Mouse (Mus musculus) gastrocnemius, adult 2 months (tissue): ENCODE data around the gene Hat1. TPM values are rescaled to one million over a fixed set of nuclear protein-coding genes. Genes with fewer than 3 reads are reported as not detected.

Experiments used
- DNase-seq: peaks from one replicate; pipeline ENCODE4 v3.0.0; 2022
- H3K27ac ChIP-seq: fragments of 200-600 bp; 2 replicates; pipeline ENCODE4 v1.8.1; 2022; ENCODE audit warnings: mild to moderate bottlenecking
- H3K4me3 ChIP-seq: fragments of 200-600 bp; 2 replicates; pipeline ENCODE4 v1.8.1; 2022; ENCODE audit warnings: mild to moderate bottlenecking, moderate library complexity
- CTCF ChIP-seq: fragments of 200-600 bp; IDR thresholded peaks from 2 replicates; pipeline ENCODE4 v1.8.1; 2022; ENCODE audit warnings: antibody characterized with exemption, mild to moderate bottlenecking, moderate library complexity
- intact Hi-C: fragments of 180-260 bp; cut with DNase I; formaldehyde crosslinking; loops from one replicate; pipeline ENCODE4 v1.15.1; 2025
- total RNA-seq, 2 experiments: library from RNA; stranded (reverse); gene quantifications; 2 replicates each; pipeline ENCODE4 v1.2.3; 2021

Gene Hat1
- total RNA-seq, 2 experiments from 2014 or later: 18.0 to 21.3 TPM

GRCm38 (mm10) chr2:71477787-71478186 lies 89.0 kb downstream of the Hat1 start:
- intact Hi-C loops: no loop called here
- peak; percentile 30; the same call in 1 of the 2 replicates for TF ChIP-seq CTCF
- Histone ChIP-seq H3K4me3 (no peak overlapping the region), H3K27ac (no peak overlapping the region)
- no peak for DNase-seq

- TF ChIP-seq CTCF: no peak
- intact Hi-C loops: no loop called here
- H3K4me3 ChIP-seq: no peak overlapping the region
- no peak overlapping the region for H3K27ac ChIP-seq
- DNase-seq: no peak
These were observed 91.2 kb downstream of the Hat1 start for GRCm38 (mm10) chr2:71479917-71480316.

- Histone ChIP-seq H3K27ac (no peak overlapping the region), H3K4me3 (no peak overlapping the region)
- intact Hi-C loops: no loop called here
- no peak for DNase-seq
- TF ChIP-seq CTCF: no peak
These were observed 93.1 kb downstream of the Hat1 start for GRCm38 (mm10) chr2:71481825-71482224.

- H3K4me3 ChIP-seq: no peak overlapping the region
- DNase-seq: no peak
- no peak overlapping the region for H3K27ac ChIP-seq
- TF ChIP-seq CTCF: no peak
- intact Hi-C loops: no loop called here
These were observed 94.4 kb downstream of the Hat1 start for GRCm38 (mm10) chr2:71483046-71483716.

GRCm38 (mm10) chr2:71483717-71484066 lies 94.9 kb downstream of the Hat1 start:
- intact Hi-C loops: no loop called here
- DNase-seq: no peak
- Histone ChIP-seq H3K4me3 (no peak overlapping the region), H3K27ac (no peak overlapping the region)
- no peak for TF ChIP-seq CTCF

Other genes with a start within 250 kb of the Hat1 start
- gene Dync1i2, start 177.3 kb upstream of the Hat1 start, total RNA-seq: 10 to 100 TPM; 40.1 to 49.3 TPM
- 100 to 1,000 TPM; 344 to 471 TPM for gene Slc25a12, start 21.2 kb upstream of the Hat1 start, total RNA-seq
- 10 to 100 TPM; 29.0 to 32.8 TPM for gene Metap1d, start 64.3 kb downstream of the Hat1 start, total RNA-seq
- under 1 TPM in 1 of 2 experiments, not detected in 1; 0.11 TPM for gene Dlx1, start 139.2 kb downstream of the Hat1 start, total RNA-seq
- gene Dlx2, start 157.8 kb downstream of the Hat1 start, total RNA-seq: not detected